Mouse (Mus musculus) embryonic facial prominence, embryonic 15.5 days (tissue): ENCODE measurements around the gene Cbs. TPM values are rescaled to one million over a fixed set of nuclear protein-coding genes. Genes with fewer than 3 reads are reported as not detected.
A peak's percentile ranks its signal among the peaks of the same experiment; 100 is the strongest.

Experiments
- ATAC-seq: fragments of 200-750 bp; cut with Nextera tagmentation; 2 replicates; pipeline ENCODE4 v1.8.0; 2017; ENCODE audit warnings: low read depth, moderate TSS enrichment; ENCODE audit not compliant: insufficient number of reproducible peaks, low FRiP score, low TSS enrichment
- H3K27ac ChIP-seq: fragments of 300-500 bp; sonication (generic); replicated peaks from 2 replicates; pipeline ENCODE4 v1.5.1; 2015; ENCODE audit warnings: mild to moderate bottlenecking, inconsistent platforms
- H3K27me3 ChIP-seq: fragments of 300-500 bp; sonication (generic); 2 replicates; pipeline ENCODE4 v1.6.1; 2015; ENCODE audit warnings: inconsistent platforms
- H3K36me3 ChIP-seq: fragments of 300-500 bp; sonication (generic); 2 replicates; pipeline ENCODE4 v1.6.1; 2015; ENCODE audit warnings: mild to moderate bottlenecking, inconsistent platforms
- H3K4me1 ChIP-seq: fragments of 300-500 bp; sonication (generic); 2 replicates; pipeline ENCODE4 v1.6.1; 2015; ENCODE audit warnings: inconsistent platforms
- H3K4me2 ChIP-seq: fragments of 300-500 bp; sonication (generic); replicated peaks from 2 replicates; pipeline ENCODE4 v1.6.1; 2015; ENCODE audit warnings: mild to moderate bottlenecking, inconsistent platforms
- H3K4me3 ChIP-seq: fragments of 300-500 bp; sonication (generic); replicated peaks from 2 replicates; pipeline ENCODE4 v1.5.1; 2015; ENCODE audit warnings: mild to moderate bottlenecking, inconsistent platforms
- H3K9ac ChIP-seq: fragments of 300-500 bp; sonication (generic); 2 replicates; pipeline ENCODE4 v1.6.1; 2015; ENCODE audit warnings: inconsistent platforms
- H3K9me3 ChIP-seq: fragments of 300-500 bp; sonication (generic); replicated peaks from 2 replicates; pipeline ENCODE4 v1.6.1; 2016; ENCODE audit warnings: inconsistent platforms
- WGBS: fragments of 180-500 bp; shearing (Covaris S2); methylation state at CpG from one replicate; pipeline ENCODE4 v1.1.7; 2015; 5-methylcytosine and 5-hydroxymethylcytosine counted together
- polyA plus RNA-seq: library from polyadenylated mRNA; unstranded; fragments of >200 nt; fragmentation: Nextera tagmentation; extraction: Ambion mirVana; gene quantifications from 2 replicates; pipeline ENCODE4 v1.2.1, GENCODE M21; 2015

Gene Cbs
- polyA plus RNA-seq, 1 experiment from 2014 or later: 5.8 TPM

GRCm38 (mm10) chr17:31642913-31643312, 5.9 kb upstream of the Cbs start:
- no peak for ATAC-seq

GRCm38 (mm10) chr17:31642331-31642730, 5.3 kb upstream of the Cbs start:
- H3K27ac ChIP-seq: no peak overlapping the region
- no peak overlapping the region for H3K4me2 ChIP-seq
- no peak overlapping the region for H3K4me3 ChIP-seq
- no peaks in the 10 kb centered on the region for H3K27me3 ChIP-seq
- H3K36me3 ChIP-seq: peaks cover 16% of the 10 kb centered on the region
- peaks cover 9% of the 10 kb centered on the region for H3K4me1 ChIP-seq
- no peak overlapping the region for H3K9ac ChIP-seq
- 44% methylated on average over 8 of the region's 8 CpGs for WGBS
- ATAC-seq: no peak
- H3K9me3 ChIP-seq: no peaks in the 10 kb centered on the region

More at GRCm38 (mm10) chr17:31642913-31643312, 5.9 kb upstream of the Cbs start:
- H3K27me3 ChIP-seq: no peaks in the 10 kb centered on the region
- H3K36me3 ChIP-seq: peaks cover 22% of the 10 kb centered on the region
- WGBS: 74% methylated on average over 4 of the region's 4 CpGs
- no peak overlapping the region for H3K4me3 ChIP-seq
- no peaks in the 10 kb centered on the region for H3K9me3 ChIP-seq
- no peak overlapping the region for H3K4me2 ChIP-seq
- no peak overlapping the region for H3K27ac ChIP-seq
- H3K4me1 ChIP-seq: peaks cover 3% of the 10 kb centered on the region; the same call in 1 of the 2 replicates
- H3K9ac ChIP-seq: no peak overlapping the region

- WGBS: 65% methylated on average over 4 of the region's 4 CpGs
- H3K27me3 ChIP-seq: peaks cover 18% of the 10 kb centered on the region
- no peak overlapping the region for H3K4me2 ChIP-seq
Measured at GRCm38 (mm10) chr17:31639651-31640050, 2.6 kb upstream of the Cbs start.

GRCm38 (mm10) chr17:31637866-31638570, 980 bp upstream of the Cbs start:
- Histone ChIP-seq H3K9ac (no peak overlapping the region), H3K27ac (0 out of 2 replicates have a peak overlapping the region, but pooled peaks have one; percentile 7), H3K36me3 (no peaks in the 10 kb centered on the region), H3K27me3 (peaks cover 18% of the 10 kb centered on the region), H3K9me3 (no peaks in the 10 kb centered on the region), H3K4me2 (0 out of 2 replicates have a peak overlapping the region, but pooled peaks have one; percentile 99), H3K4me1 (peaks cover 24% of the 10 kb centered on the region), H3K4me3 (no peak overlapping the region; the same call in 1 of the 2 replicates)
- WGBS: 57% methylated on average over 9 of the region's 9 CpGs
- ATAC-seq: no peak

More at GRCm38 (mm10) chr17:31639651-31640050, 2.6 kb upstream of the Cbs start:
- H3K4me1 ChIP-seq: peaks cover 24% of the 10 kb centered on the region
- H3K9me3 ChIP-seq: no peaks in the 10 kb centered on the region
- ATAC-seq: no peak
- no peaks in the 10 kb centered on the region for H3K36me3 ChIP-seq
- no peak overlapping the region for H3K9ac ChIP-seq
- H3K27ac ChIP-seq: no peak overlapping the region
- H3K4me3 ChIP-seq: no peak overlapping the region

DNA sequence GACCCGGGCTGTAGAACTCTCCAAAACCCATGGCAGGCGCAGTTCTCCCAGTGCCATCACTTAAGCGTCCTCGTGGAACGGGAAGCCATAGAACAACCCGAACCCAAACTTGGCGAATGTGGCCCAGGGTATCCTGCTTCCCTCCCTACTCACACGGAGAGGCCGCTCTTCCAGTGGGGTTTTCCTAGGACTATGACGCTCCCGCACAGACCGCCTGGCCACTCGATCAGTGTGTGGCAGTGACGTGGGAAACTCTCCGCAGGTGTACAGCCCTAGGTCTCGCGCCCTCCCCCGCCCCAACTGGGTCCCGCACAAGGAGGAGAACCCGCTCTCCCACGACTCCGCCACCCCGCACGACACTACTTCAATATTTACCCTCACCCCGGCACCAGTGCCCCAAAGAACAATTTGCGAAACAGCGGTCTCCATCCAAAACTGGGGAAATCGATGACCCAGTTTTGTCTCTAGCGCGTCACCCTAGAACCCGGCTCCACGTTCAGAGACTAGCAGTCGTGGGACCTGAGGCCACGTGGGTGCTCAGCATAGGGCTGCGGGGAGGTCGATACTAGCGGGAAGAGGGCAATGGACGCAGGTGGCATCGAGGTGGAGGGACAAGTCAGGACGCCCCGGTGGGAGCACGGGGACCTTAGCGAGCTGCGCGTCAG, 629 bp downstream of the Cbs start:
- Histone ChIP-seq H3K4me2 (peak overlapping the region; percentile 99), H3K9ac (peak overlapping the region; percentile 51), H3K4me3 (peak overlapping the region; percentile 58), H3K27ac (no peak overlapping the region), H3K4me1 (peaks cover 24% of the 10 kb centered on the region), H3K27me3 (peaks cover 18% of the 10 kb centered on the region), H3K9me3 (no peaks in the 10 kb centered on the region), H3K36me3 (no peaks in the 10 kb centered on the region)
- WGBS: 5% methylated on average over 45 of the region's 45 CpGs
- peak; percentile 35 for ATAC-seq

DNA sequence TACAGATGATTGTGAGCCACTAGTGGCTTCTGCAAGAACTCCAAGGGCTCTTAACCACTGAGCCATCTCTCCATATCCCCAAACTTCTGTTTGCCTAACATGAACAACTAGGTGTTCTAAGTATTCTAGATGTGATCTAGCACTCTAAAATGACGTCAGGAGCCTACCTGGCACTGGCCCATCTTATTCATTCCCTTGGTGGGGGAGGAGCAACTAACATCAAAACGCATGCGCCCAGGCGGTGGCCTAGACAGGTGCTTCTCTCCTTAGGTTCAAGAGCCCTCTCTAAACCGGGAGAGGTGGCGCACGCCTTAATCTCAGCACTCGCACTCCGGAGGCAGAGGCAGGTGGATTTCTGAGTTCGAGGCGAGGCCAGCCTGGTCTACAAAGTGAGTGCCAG, 1.3 kb downstream of the Cbs start:
- peaks cover 24% of the 10 kb centered on the region for H3K4me1 ChIP-seq
- H3K4me3 ChIP-seq: peak overlapping the region; percentile 58

GRCm38 (mm10) chr17:31634896-31635295, 2.1 kb downstream of the Cbs start:
- H3K27me3 ChIP-seq: peaks cover 18% of the 10 kb centered on the region
- no peaks in the 10 kb centered on the region for H3K36me3 ChIP-seq
- no peak overlapping the region for H3K27ac ChIP-seq
- H3K9me3 ChIP-seq: no peaks in the 10 kb centered on the region
- WGBS: 73% methylated on average over 5 of the region's 5 CpGs
- no peak overlapping the region for H3K4me2 ChIP-seq
- H3K4me1 ChIP-seq: peaks cover 24% of the 10 kb centered on the region
- H3K4me3 ChIP-seq: no peak overlapping the region
- no peak for ATAC-seq
- H3K9ac ChIP-seq: no peak overlapping the region

More for the DNA sequence above, 1.3 kb downstream of the Cbs start:
- ATAC-seq: no peak
- H3K9me3 ChIP-seq: no peaks in the 10 kb centered on the region
- no peaks in the 10 kb centered on the region for H3K36me3 ChIP-seq
- H3K27me3 ChIP-seq: peaks cover 18% of the 10 kb centered on the region
- WGBS: 52% methylated on average over 11 of the region's 11 CpGs
- no peak overlapping the region for H3K27ac ChIP-seq
- peak overlapping the region; percentile 99 for H3K4me2 ChIP-seq
- H3K9ac ChIP-seq: no peak overlapping the region

DNA sequence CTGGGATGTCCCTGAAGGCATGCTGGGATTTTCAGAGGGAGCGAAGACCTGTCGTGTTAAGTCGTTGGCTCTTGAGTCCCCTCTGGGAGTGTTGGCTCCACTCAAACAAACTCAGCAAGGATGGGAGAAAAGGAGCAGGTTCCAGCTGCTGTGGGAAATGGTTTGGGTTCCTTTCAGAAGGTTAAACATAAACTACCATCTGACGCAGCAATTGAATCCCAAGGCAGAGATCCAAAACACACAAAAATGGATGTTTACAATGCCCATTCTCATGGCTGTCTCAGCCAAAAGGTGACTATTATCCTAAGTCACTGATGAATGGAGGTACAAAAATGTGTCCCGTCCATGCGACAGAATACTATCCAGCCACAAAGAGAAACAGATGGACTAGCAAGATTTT, 4.0 kb downstream of the Cbs start:
- H3K9ac ChIP-seq: no peak overlapping the region
- WGBS: 80% methylated on average over 6 of the region's 6 CpGs
- H3K27me3 ChIP-seq: peaks cover 18% of the 10 kb centered on the region
- no peaks in the 10 kb centered on the region for H3K36me3 ChIP-seq
- no peak for ATAC-seq
- H3K9me3 ChIP-seq: no peaks in the 10 kb centered on the region
- H3K4me1 ChIP-seq: peaks cover 21% of the 10 kb centered on the region
- no peak overlapping the region for H3K4me2 ChIP-seq
- H3K4me3 ChIP-seq: no peak overlapping the region
- no peak overlapping the region for H3K27ac ChIP-seq

GRCm38 (mm10) chr17:31631081-31631800, 5.8 kb downstream of the Cbs start:
- Histone ChIP-seq H3K4me2 (no peak overlapping the region), H3K4me1 (peaks cover 6% of the 10 kb centered on the region), H3K9ac (no peak overlapping the region), H3K27ac (no peak overlapping the region), H3K27me3 (peaks cover 11% of the 10 kb centered on the region), H3K4me3 (no peak overlapping the region), H3K9me3 (no peaks in the 10 kb centered on the region), H3K36me3 (no peaks in the 10 kb centered on the region)
- 78% methylated on average over 10 of the region's 10 CpGs for WGBS
- ATAC-seq: no peak

DNA sequence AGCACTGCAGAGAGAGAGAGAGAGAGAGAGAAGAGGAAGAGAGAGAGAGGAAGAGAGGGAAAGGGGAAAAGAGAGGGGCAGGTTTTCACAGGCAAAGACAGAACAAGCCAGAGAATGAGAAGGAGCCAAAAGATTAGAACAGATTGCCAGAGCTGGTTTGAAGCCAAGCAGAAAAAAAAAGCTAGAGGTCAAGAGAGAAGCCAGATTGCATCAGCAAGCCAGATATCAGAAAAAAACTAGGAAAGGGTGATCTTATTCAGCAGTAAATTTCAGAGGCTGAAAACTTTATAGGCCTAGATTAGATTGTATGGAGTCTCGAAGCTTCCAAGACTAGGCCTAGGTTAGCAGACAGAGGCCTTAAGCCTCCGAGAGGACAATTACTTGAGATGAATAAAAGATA, 9.1 kb downstream of the Cbs start:
- H3K4me1 ChIP-seq: no peaks in the 10 kb centered on the region
- no peak overlapping the region for H3K27ac ChIP-seq
- ATAC-seq: no peak
- H3K9me3 ChIP-seq: no peaks in the 10 kb centered on the region
- no peak overlapping the region for H3K4me3 ChIP-seq
- no peak overlapping the region for H3K9ac ChIP-seq
- H3K4me2 ChIP-seq: no peak overlapping the region
- no peaks in the 10 kb centered on the region for H3K27me3 ChIP-seq
- WGBS: 94% methylated on average over 2 of the region's 2 CpGs
- no peaks in the 10 kb centered on the region for H3K36me3 ChIP-seq

DNA sequence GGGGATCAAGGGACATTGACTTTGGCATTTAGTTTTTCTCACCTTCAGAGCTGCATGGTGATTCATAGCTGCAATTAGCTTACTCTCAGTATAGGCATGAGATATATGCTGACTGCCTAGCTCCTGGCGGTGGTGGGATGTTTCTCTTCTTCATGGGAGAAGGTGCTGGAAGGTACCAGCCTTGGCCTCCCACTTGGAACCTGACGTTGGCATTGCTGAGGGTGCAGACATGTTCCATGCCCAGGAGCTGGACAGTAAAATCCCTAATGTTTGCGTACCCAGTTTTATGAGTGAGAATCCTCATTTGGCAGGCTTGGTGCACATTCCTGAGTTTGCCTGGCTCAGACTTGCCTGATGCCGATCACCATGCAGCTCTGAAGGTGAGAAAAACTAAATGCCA, 13.9 kb downstream of the Cbs start:
- 79% methylated on average over 4 of the region's 4 CpGs for WGBS
- H3K27me3 ChIP-seq: no peaks in the 10 kb centered on the region
- H3K4me2 ChIP-seq: no peak overlapping the region
- H3K27ac ChIP-seq: no peak overlapping the region
- no peak for ATAC-seq
- no peak overlapping the region for H3K9ac ChIP-seq
- no peak overlapping the region for H3K4me3 ChIP-seq
- H3K9me3 ChIP-seq: no peaks in the 10 kb centered on the region
- H3K4me1 ChIP-seq: peaks cover 5% of the 10 kb centered on the region; the same call in 1 of the 2 replicates
- H3K36me3 ChIP-seq: no peaks in the 10 kb centered on the region
